Mouse (Mus musculus): Measurements from ENCODE around the gene Hirip3.

DNA sequence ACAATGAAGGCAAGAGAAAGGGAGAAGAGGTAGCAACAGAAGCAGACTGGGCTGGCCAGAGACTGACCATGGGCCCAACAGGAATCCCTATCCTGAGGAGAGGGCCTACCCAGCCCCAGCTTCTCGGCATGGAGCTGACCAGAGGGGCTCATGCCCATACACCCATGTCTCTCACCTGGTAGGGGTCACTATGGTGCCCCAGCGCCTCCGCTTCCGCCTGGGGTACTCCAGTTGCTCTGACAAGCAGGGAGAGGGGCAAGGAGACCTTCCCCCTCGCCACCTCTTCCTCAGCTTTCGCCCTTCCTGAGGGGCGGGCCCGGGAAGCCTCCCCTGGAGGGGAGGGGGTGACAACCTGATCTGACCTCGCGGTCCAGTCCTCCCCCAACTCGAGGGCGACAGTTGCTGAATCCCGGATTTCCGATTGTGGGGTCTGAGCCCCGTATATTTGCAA lies 22.0 kb downstream of the Hirip3 start:
- TF ChIP-seq CTCF (IDR thresholded peaks at IDR 0.05; ENCODE audit: borderline replicate concordance, insufficient read depth, low read depth, low read length) (no peak), POLR2A (IDR thresholded peaks at IDR 0.05; ENCODE audit: borderline replicate concordance, insufficient read depth, low read length) (no peak)

Data from cerebellum, adult 2 months (tissue).